Comparison of ENCODE assay signal across 23 mouse cellular contexts in genomic region chr8:128251723-128252122, GRCm38 (mm10).
"Had no signal": no experiment of that assay in that cellular context is flagged by ENCODE, and none has a peak within 500 bp of the region (broad histone marks: within the 10 kb centered on the region; RNA-seq: fewer than 3 reads in every experiment).

No protein-coding gene starts in this region.

- H3K9ac ChIP-seq: kidney, embryonic 15.5 days; limb, embryonic 13.5 days; liver, embryonic 12.5 days; liver, embryonic 15.5 days; lung, embryonic 15.5 days; midbrain, embryonic 12.5 days; midbrain, embryonic 15.5 days; neural tube, embryonic 12.5 days; neural tube, embryonic 15.5 days had no signal

- H3K4me2 ChIP-seq: kidney, embryonic 15.5 days; limb, embryonic 13.5 days; liver, embryonic 12.5 days; liver, embryonic 15.5 days; lung, embryonic 15.5 days; midbrain, embryonic 12.5 days; midbrain, embryonic 15.5 days; neural tube, embryonic 12.5 days; neural tube, embryonic 15.5 days had no signal

- ATAC-seq: hindbrain, embryonic 16.5 days; liver, embryonic 12.5 days; midbrain, embryonic 15.5 days had no signal

- H3K27ac ChIP-seq: kidney, embryonic 15.5 days; limb, embryonic 10.5 days; limb, embryonic 13.5 days; liver, embryonic 12.5 days; liver, embryonic 15.5 days; lung, embryonic 15.5 days; midbrain, embryonic 12.5 days; midbrain, embryonic 15.5 days; neural tube, embryonic 12.5 days; neural tube, embryonic 15.5 days; stomach, postnatal 0 days had no signal

- H3K9me3 ChIP-seq: kidney, embryonic 15.5 days; limb, embryonic 10.5 days; limb, embryonic 13.5 days; liver, embryonic 12.5 days; liver, embryonic 15.5 days; lung, embryonic 15.5 days; midbrain, embryonic 12.5 days; midbrain, embryonic 15.5 days; neural tube, embryonic 12.5 days; neural tube, embryonic 15.5 days had no signal

- H3K4me1 ChIP-seq: kidney, embryonic 15.5 days; limb, embryonic 10.5 days; limb, embryonic 13.5 days; liver, embryonic 15.5 days; lung, embryonic 15.5 days; midbrain, embryonic 12.5 days; midbrain, embryonic 15.5 days; neural tube, embryonic 12.5 days; neural tube, embryonic 15.5 days had no signal

- H3K27me3 ChIP-seq: kidney, embryonic 15.5 days; liver, embryonic 12.5 days; liver, embryonic 15.5 days; lung, embryonic 15.5 days; midbrain, embryonic 12.5 days; midbrain, embryonic 15.5 days; neural tube, embryonic 12.5 days; neural tube, embryonic 15.5 days had no signal

- H3K4me3 ChIP-seq: kidney, embryonic 15.5 days; limb, embryonic 10.5 days; limb, embryonic 13.5 days; liver, embryonic 12.5 days; liver, embryonic 15.5 days; lung, embryonic 15.5 days; midbrain, embryonic 12.5 days; midbrain, embryonic 15.5 days; neural tube, embryonic 12.5 days; neural tube, embryonic 15.5 days had no signal

- DNase-seq: kidney, adult 11 months; kidney, postnatal 14 days; kidney, postnatal 4 days; lung, postnatal 10 days; lung, postnatal 36 days; right cerebral cortex, adult 18-20 months; right cerebral cortex, postnatal 14 days; right cerebral cortex, postnatal 4 days; thymus, adult 2 months; thymus, postnatal 14 days; thymus, postnatal 4 days had no signal

- H3K36me3 ChIP-seq: kidney, embryonic 15.5 days; limb, embryonic 10.5 days; limb, embryonic 13.5 days; liver, embryonic 12.5 days; liver, embryonic 15.5 days; lung, embryonic 15.5 days; midbrain, embryonic 12.5 days; midbrain, embryonic 15.5 days; neural tube, embryonic 12.5 days; neural tube, embryonic 15.5 days had no signal
